18 mouse cellular contexts compared by ENCODE assay signal in the genomic region with DNA sequence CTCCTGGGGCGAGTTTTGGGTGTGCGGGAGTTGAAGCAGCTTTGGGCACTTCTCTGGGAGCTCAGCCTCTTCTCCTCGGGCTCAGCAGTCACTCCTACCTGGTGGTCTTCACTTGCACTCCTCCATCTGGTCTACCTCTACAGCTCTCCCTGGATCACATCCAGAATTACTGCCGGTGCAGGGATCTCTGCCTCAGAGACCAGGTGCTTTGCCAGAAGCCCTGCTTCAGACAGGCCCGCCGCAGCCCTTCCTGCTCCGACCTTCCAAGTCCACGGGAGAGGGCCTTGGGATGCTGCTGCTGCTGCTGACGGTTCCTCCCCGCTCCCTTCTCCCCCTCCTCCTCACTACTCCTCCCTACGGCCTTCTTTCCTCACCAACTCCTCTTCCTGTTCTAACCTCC.
"Had no signal": no experiment of that assay in that cellular context is flagged by ENCODE, and none has a peak within 500 bp of the region (broad histone marks: within the 10 kb centered on the region; RNA-seq: fewer than 3 reads in every experiment).

No protein-coding gene starts in this region.

- H3K9ac ChIP-seq: lung, embryonic 14.5 days; midbrain, embryonic 13.5 days; neural tube, embryonic 13.5 days; neural tube, embryonic 15.5 days had no signal

- H3K36me3 ChIP-seq: midbrain, embryonic 13.5 days; neural tube, embryonic 13.5 days; neural tube, embryonic 15.5 days had no signal

- H3K4me3 ChIP-seq: midbrain, embryonic 13.5 days; myocyte; neural tube, embryonic 13.5 days; neural tube, embryonic 15.5 days had no signal

- H3K27me3 ChIP-seq: neural tube, embryonic 13.5 days; neural tube, embryonic 15.5 days had no signal

- DNase-seq: lung, adult 18-20 months; lung, embryonic 14.5 days; lung, postnatal 10 days; lung, postnatal 4 days; retina, postnatal 1 day; right cerebral cortex, adult 18-20 months; right cerebral cortex, postnatal 25 days; right cerebral cortex, postnatal 4 days; spleen, adult 18-20 months; thymus, adult 18-20 months; thymus, postnatal 14 days; thymus, postnatal 36 days had no signal

- H3K4me2 ChIP-seq: lung, embryonic 14.5 days; midbrain, embryonic 11.5 days; midbrain, embryonic 13.5 days; neural tube, embryonic 13.5 days; neural tube, embryonic 15.5 days had no signal

- H3K27ac ChIP-seq: midbrain, embryonic 13.5 days; neural tube, embryonic 13.5 days; neural tube, embryonic 15.5 days had no signal

- ATAC-seq: midbrain, embryonic 13.5 days; midbrain, embryonic 16.5 days had no signal

- H3K9me3 ChIP-seq: midbrain, embryonic 13.5 days; neural tube, embryonic 13.5 days; neural tube, embryonic 15.5 days had no signal
